Mouse (Mus musculus) lung, postnatal 0 days (tissue): ENCODE results near the gene Psma5.

ENCODE experiments used
- CTCF ChIP-seq: IDR thresholded peaks from 2 replicates; pipeline ENCODE4 v1.5.1; 2016; ENCODE audit warnings: antibody characterized with exemption, mild to moderate bottlenecking
- EP300 ChIP-seq: IDR thresholded peaks from 2 replicates; pipeline ENCODE4 v1.6.1; 2016; ENCODE audit warnings: antibody characterized with exemption, mild to moderate bottlenecking, control low read depth

DNA sequence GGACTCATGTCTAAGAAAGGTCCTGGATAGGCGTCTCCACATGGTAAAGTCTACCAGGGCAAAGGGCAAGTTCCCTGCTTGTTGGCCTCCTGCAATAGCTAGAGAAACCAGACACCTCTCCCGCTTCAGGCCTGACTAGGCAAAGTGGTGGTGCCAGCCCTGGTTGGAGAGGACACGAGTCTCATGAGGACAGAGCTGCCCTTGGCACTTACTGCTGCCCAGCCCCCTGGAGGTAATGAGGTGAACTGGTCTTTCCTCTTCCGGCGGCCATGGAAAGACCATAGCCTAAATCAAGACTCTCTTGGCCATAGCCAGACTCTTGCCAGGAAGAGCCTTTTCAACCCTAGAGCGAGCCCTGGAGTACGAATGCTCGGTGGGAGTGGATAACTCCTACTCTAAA, 44.3 kb upstream of the Psma5 start:
- TF ChIP-seq EP300, result no peak
- TF ChIP-seq CTCF, result peak; percentile 20
